Mouse (Mus musculus) lung, postnatal 4 days (tissue): ENCODE results near the gene Gm6408.
A peak's percentile ranks its signal among the peaks of the same experiment; 100 is the strongest.
"Not testable (repeated sequence)": the region's sequence is repeated elsewhere in the genome, so short reads cannot be mapped to it uniquely, and the experiment has no call there.

Experiments
- DNase-seq, 2 experiments: peaks; one replicate each; pipeline ENCODE4 v3.0.0; 2021

Gene Gm6408

GRCm38 (mm10) chr5:146481665-146482064 is at the start of gene Gm6408:
TSS of gene Gm6408 (plus strand) at chr5:146481965.
- not testable (repeated sequence) for DNase-seq

GRCm38 (mm10) chr5:146432476-146432875 is 49.3 kb upstream of the Gm6408 start:
- no peak for DNase-seq

DNA sequence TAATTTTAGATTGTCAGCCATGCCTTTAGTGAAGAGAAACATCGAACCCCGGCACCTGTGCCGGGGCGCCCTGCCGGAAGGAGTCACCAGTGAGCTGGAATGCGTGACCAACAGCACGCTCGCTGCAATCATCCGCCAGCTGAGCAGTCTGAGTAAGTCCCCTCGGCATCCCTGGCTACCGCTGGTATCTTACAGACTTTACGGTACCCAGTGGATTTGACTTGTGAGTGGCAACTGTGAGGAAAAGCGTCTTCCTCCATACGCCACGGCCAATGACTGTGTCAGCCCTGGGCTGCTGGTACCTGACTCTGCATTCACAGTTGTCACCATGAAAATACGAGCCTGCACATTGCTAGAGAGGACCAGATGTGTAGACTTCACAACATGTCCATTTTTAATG is 46.4 kb upstream of the Gm6408 start:
- DNase-seq, result no peak

- no peak for DNase-seq
Observed at GRCm38 (mm10) chr5:146436796-146437195, 45.0 kb upstream of the Gm6408 start.

DNA sequence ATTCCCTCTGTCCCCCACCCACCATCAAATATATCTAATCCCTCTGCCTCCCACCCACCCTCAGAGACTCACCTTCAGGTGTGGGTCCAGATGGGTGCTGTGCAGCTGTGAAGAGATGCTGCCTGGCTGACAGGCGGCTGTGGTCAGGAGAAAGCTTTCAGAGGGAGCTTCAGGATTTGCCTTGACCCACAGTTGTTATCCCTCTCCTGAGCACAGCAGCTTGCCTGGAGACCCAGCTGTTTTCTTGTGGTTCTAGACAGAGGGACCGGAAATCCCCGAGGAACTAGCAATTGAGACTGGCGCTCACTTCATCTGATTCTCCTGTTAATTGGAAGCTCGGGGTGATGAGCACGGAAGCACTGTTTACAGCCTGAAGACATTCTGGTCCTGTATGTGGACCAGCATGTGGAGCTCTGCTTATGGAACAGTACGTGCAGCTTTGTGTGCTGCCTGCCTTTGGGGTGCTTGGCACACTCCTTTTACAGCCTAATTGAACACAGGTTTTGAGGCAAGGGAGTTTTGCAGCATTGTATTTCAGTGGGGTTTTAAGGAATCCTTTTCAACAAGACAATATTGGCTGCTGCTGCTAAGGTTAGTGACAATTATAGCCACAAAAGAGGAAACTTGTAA is 42.5 kb upstream of the Gm6408 start:
- no peak for DNase-seq

- DNase-seq, result no peak
Observed at GRCm38 (mm10) chr5:146440273-146440672, 41.5 kb upstream of the Gm6408 start.

GRCm38 (mm10) chr5:146442767-146443166 is 39.0 kb upstream of the Gm6408 start:
- DNase-seq, result no peak

DNA sequence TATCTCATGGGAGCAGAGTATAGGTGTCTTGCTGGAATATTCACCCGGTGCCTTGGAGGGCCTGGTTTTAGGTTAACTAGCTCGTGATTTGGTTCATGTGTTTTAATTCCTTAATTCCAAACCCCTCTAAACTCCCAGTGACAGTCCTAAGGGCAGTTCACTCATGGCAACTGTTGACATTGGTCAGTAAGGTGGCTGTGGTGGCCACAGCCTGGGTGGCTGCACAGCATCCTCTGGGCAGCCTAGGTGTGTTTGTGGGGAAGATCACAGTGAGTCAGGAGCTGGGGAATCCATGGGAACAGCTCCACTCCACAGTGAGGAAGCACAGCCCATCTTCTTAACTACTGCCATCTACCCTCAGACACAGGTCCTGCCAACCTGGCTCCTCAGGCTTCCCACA is 35.1 kb upstream of the Gm6408 start:
- no peak for DNase-seq

DNA sequence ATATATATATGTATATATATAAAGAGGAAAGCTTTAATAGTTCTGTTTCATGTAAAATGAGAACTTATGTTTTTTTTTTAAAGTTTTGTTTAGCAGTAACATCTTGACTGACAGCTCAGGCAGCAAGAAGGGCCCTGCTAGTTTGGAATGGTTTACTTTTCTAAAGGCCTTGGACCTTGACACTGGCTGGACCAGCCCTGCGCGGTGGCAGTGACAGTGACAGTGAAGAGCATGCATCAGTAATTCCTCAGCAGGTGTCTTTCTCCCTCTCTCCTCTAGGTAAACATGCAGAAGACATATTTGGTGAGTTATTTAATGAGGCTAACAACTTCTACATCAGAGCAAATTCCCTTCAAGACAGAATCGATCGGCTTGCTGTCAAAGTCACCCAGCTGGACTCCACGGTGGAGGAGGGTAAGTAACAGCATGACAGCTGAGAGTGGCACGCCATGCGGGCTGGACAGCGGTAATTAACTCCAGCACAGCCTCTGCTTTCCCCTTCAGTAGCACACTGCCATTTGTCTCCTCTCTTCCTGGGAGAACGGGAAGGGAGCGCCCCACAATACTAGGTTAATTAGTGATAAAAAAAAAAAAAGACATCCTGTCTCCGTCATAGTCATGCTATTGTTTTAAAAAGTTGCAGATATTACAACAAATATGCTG is 30.0 kb upstream of the Gm6408 start:
- DNase-seq, result no peak

GRCm38 (mm10) chr5:146453556-146453955 is 28.2 kb upstream of the Gm6408 start:
- no peak for DNase-seq

DNA sequence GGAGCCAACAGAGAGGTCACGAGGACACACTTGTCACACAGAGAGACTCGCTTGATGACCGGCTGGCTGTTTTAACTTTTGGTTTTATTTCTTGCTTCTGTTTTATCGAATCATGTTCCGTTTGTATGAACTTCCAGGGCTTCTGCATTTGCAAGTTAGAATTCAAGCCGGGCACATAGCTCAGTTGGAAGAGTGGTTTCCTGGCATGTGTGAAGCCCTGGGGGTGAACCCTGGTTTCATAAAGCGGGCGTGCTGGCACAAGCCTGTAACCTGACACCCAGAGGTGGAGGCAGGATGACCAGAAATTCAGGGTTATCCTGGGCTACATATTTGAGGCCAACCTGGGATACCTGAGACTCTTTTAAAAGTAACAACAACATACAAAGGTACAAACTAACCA is 20.2 kb upstream of the Gm6408 start:
- no peak for DNase-seq

DNA sequence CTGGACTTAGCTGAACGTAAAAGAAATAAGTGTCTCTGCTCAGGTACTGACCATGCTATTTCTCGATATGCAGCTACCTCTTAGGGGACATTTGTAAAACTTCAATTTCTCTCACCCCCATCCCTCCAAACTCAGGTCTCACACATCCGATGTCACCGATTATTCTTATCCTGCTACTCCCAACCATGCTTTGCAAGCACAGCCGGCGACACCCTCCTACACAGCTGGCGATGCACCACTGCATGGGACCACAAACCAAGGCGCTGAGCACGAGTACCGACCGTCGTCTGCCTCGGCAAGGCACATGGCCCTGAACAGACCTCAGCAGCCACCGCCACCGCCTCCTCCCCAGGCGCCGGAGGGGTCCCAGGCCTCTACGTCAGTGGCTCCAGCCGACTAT is 15.1 kb upstream of the Gm6408 start:
- no peak for DNase-seq

DNA sequence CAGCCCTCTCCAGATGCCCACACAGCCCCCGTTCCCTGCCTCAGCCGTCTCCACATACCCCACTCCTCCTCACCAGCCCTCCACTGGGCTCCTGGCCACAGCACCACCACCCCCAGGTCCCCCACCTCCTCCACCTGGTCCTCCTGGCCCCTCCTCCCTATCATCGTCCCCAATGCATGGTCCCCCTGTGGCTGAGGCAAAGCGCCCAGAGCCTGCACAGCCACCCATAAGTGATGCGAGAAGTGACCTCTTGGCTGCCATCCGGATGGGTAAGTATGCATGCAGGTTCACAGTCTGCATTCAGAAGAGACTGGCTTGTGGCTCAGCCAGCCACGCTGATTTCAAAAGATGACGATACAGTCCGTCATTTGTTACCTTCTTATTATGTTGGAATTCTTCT is 13.5 kb upstream of the Gm6408 start:
- no peak for DNase-seq

GRCm38 (mm10) chr5:146470821-146471220 is 10.9 kb upstream of the Gm6408 start:
- no peak for DNase-seq

DNA sequence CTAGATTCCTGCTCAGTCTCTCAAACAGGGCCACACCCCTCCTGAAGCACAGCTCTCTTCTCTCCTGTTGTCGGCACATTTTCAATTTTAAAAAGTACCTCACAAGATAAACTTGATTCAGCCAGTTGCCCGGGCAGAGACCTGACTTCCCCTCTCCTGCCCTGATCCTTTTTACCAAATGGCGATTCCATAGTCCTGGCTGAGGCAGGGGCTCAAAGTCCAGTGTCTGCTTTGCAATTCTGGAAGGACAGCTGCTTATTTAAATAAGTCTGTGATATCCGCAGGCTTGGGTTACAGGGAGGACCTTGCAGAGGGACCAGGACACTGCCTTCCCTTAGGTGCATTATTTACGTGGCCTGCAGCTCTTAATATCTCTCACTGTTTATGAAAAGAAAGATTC is 10.5 kb upstream of the Gm6408 start:
- no peak for DNase-seq

DNA sequence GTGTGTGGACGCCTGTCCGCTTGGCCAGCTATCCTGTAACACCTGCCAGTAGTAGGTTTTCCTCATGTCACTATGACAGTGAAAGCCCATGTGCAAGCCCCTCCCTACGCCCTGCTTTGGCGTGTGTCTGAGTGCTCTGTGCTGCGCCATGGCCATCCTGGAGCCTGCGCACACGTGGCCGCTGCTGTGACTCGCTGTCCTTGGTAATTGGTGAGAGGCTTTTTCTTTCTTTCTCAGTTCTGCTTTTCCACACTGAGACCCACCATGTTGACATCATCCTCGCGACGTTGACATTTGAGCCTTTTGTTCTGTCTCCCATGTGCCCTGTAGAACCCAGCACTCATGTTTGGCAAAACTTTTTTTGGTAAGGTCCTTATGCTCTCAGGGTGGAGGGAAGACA is 9.9 kb upstream of the Gm6408 start:
- DNase-seq, result no peak

DNA sequence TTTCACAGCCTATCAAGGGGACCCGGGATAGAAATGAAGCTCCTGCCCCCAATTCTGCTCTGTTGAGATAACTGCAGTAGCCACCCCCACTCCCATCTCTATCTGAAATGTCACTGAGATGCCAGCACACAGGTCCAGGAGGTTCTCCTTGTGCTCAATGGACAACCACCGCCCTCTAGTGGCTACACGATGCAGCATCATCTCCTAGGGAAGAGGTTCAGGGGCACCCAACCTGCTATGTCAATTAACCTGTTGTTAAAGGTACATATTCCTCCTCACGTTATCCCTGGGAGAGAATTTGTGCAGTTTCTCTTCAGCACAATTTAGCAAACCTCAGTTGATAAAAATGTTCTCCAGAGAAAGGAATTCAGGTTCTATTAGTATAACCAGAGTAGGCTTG is 2.2 kb upstream of the Gm6408 start:
- peak in 1 of 2 experiments; percentile 11 for DNase-seq

GRCm38 (mm10) chr5:146488959-146489358 is 7.2 kb downstream of the Gm6408 start:
- peak in 1 of 2 experiments; percentile 26 for DNase-seq

DNA sequence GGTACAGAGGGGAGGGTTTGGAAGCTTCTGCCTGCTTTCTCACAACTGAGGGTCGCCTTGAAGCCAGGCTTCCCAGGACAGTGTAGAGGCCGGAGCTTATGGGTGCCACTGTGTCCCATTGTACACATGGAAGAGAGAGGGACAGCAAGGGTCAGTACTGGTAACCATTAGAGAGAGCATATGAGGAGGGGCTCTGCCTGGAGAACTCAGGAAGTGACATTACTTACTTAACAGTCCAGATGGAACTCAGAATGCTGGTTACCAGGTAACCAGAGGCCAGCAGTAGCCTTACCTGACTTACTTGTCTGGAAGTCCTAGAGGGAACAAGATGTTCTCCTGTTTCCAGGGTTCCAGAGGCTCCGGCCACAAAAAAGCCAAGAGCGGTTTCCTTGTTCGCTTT is 9.3 kb downstream of the Gm6408 start, which contains the start of gene Gm6370:
Gene Gm6370 (plus strand): TSS at position 301 of the 400 bp plus-strand sequence.
- DNase-seq, result not testable (repeated sequence)

- not testable (repeated sequence) for DNase-seq
Observed at GRCm38 (mm10) chr5:146502099-146502498, 20.3 kb downstream of the Gm6408 start, which contains the start of gene 4930449I24Rik. TSS of gene 4930449I24Rik (plus strand) at chr5:146502399.

DNA sequence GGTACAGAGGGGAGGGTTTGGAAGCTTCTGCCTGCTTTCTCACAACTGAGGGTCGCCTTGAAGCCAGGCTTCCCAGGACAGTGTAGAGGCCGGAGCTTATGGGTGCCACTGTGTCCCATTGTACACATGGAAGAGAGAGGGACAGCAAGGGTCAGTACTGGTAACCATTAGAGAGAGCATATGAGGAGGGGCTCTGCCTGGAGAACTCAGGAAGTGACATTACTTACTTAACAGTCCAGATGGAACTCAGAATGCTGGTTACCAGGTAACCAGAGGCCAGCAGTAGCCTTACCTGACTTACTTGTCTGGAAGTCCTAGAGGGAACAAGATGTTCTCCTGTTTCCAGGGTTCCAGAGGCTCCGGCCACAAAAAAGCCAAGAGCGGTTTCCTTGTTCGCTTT is 32.1 kb downstream of the Gm6408 start, which contains the start of gene Gm3402:
Gene Gm3402 (plus strand): TSS at position 301 of the 400 bp plus-strand sequence.
- not testable (repeated sequence) for DNase-seq

DNA sequence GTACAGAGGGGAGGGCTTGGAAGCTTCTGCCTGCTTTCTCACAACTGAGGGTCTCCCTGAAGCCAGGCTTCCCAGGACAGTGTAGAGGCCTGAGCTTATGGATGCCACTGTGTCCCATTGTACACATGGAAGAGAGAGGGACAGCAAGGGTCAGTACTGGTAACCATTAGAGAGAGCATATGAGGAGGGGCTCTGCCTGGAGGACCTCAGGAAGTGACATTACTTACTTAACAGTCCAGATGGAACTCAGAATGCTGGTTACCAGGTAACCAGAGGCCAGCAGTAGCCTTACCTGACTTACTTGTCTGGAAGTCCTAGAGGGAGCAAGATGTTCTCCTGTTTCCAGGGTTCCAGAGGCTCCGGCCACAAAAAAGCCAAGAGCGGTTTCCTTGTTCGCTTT is 43.7 kb downstream of the Gm6408 start, which contains the start of gene Gm3404:
Gene Gm3404 (plus strand): TSS at position 301 of the 400 bp plus-strand sequence.
- DNase-seq, result peak in 1 of 2 experiments; percentile 12
